Mouse (Mus musculus) kidney, postnatal 4 days (tissue): ENCODE measurements around the gene Flrt2.

ENCODE experiments used
- DNase-seq, 2 experiments: peaks; one replicate each; pipeline ENCODE4 v3.0.0; 2021; ENCODE audit warnings: mixed read lengths in 2 of 2

The Flrt2 gene

GRCm38 (mm10) chr12:95737571-95737970 lies 45.5 kb downstream of the Flrt2 start:
- no peak for DNase-seq

- DNase-seq = no peak
Measured at GRCm38 (mm10) chr12:95738031-95738430, 46.0 kb downstream of the Flrt2 start.

GRCm38 (mm10) chr12:95738491-95739135 lies 46.6 kb downstream of the Flrt2 start:
- DNase-seq = no peak

- peak in 1 of 2 experiments; percentile 13 for DNase-seq
Measured at GRCm38 (mm10) chr12:95739739-95740138, 47.7 kb downstream of the Flrt2 start.

- DNase-seq = no peak
Measured at GRCm38 (mm10) chr12:95741296-95741695, 49.3 kb downstream of the Flrt2 start.

- DNase-seq = peak; percentile 16 to 37
Measured at GRCm38 (mm10) chr12:95744307-95744706, 52.3 kb downstream of the Flrt2 start.

- DNase-seq = peak in 1 of 2 experiments; percentile 28
Measured at GRCm38 (mm10) chr12:95746856-95747579, 55.0 kb downstream of the Flrt2 start.

GRCm38 (mm10) chr12:95748760-95749159 lies 56.7 kb downstream of the Flrt2 start:
- no peak for DNase-seq

- no peak for DNase-seq
Measured at GRCm38 (mm10) chr12:95749248-95749647, 57.2 kb downstream of the Flrt2 start.

GRCm38 (mm10) chr12:95759212-95759746 lies 67.3 kb downstream of the Flrt2 start:
- no peak for DNase-seq

- no peak for DNase-seq
Measured at GRCm38 (mm10) chr12:95765255-95765654, 73.2 kb downstream of the Flrt2 start.

GRCm38 (mm10) chr12:95769041-95769440 lies 77.0 kb downstream of the Flrt2 start:
- DNase-seq = no peak

GRCm38 (mm10) chr12:95770251-95770650 lies 78.2 kb downstream of the Flrt2 start:
- no peak for DNase-seq

GRCm38 (mm10) chr12:95790146-95790545 lies 98.1 kb downstream of the Flrt2 start:
- DNase-seq = no peak

- no peak for DNase-seq
Measured at GRCm38 (mm10) chr12:95816660-95817059, 124.6 kb downstream of the Flrt2 start.
